Mouse (Mus musculus): ENCODE data around the gene Zfp444. TPM values are rescaled to one million over a fixed set of nuclear protein-coding genes. Genes with fewer than 3 reads are reported as not detected.

The Zfp444 gene
- polyA plus RNA-seq, 1 experiment from 2014 or later = 43.5 TPM

Other genes with a start within 250 kb of the Zfp444 start
- not detected in 2 replicates for gene Vmn1r65, start 161.2 kb upstream of the Zfp444 start, polyA plus RNA-seq (2014; fragmentation: Nextera tagmentation; extraction: Ambion mirVana)
- gene Nlrp4c, start 127.1 kb upstream of the Zfp444 start, polyA plus RNA-seq (2014; fragmentation: Nextera tagmentation; extraction: Ambion mirVana) = not detected in 2 replicates
- 14.6 and 18.1 TPM in 2 replicates for gene Zfp787, start 16.2 kb upstream of the Zfp444 start, polyA plus RNA-seq (2014; fragmentation: Nextera tagmentation; extraction: Ambion mirVana)
- not detected in 2 replicates for gene Galp, start 24.9 kb downstream of the Zfp444 start, polyA plus RNA-seq (2014; fragmentation: Nextera tagmentation; extraction: Ambion mirVana)
- not detected in 2 replicates for gene Zscan5b, start 50.1 kb downstream of the Zfp444 start, polyA plus RNA-seq (2014; fragmentation: Nextera tagmentation; extraction: Ambion mirVana)
- gene Epp13, start 80.5 kb downstream of the Zfp444 start, polyA plus RNA-seq (2014; fragmentation: Nextera tagmentation; extraction: Ambion mirVana) = not detected in 2 replicates
- 8.7 and 9.0 TPM in 2 replicates for gene Zfp667, start 114.4 kb downstream of the Zfp444 start, polyA plus RNA-seq (2014; fragmentation: Nextera tagmentation; extraction: Ambion mirVana)
- gene Zfp583, start 159.1 kb downstream of the Zfp444 start, polyA plus RNA-seq (2014; fragmentation: Nextera tagmentation; extraction: Ambion mirVana) = 5.2 and 5.8 TPM in 2 replicates
- 2.1 and 2.3 TPM in 2 replicates for gene Gm3854, start 171.5 kb downstream of the Zfp444 start, polyA plus RNA-seq (2014; fragmentation: Nextera tagmentation; extraction: Ambion mirVana)
- 3.3 and 4.5 TPM in 2 replicates for gene Zfp78, start 191.1 kb downstream of the Zfp444 start, polyA plus RNA-seq (2014; fragmentation: Nextera tagmentation; extraction: Ambion mirVana)
- gene Zfp28, start 211.1 kb downstream of the Zfp444 start, polyA plus RNA-seq (2014; fragmentation: Nextera tagmentation; extraction: Ambion mirVana) = 8.9 and 11.6 TPM in 2 replicates
- gene Smim17, start 226.5 kb downstream of the Zfp444 start, polyA plus RNA-seq (2014; fragmentation: Nextera tagmentation; extraction: Ambion mirVana) = not detected in 2 replicates
- gene Gm20715, start 238.1 kb downstream of the Zfp444 start, polyA plus RNA-seq (2014; fragmentation: Nextera tagmentation; extraction: Ambion mirVana) = not detected in 2 replicates

All from stomach, embryonic 14.5 days (tissue).